Mouse (Mus musculus) left cerebral cortex, adult 8-10 months (tissue): ENCODE results near the gene Vpreb1. TPM values are rescaled to one million over a fixed set of nuclear protein-coding genes. Genes with fewer than 3 reads are reported as not detected.
A peak's percentile ranks its signal among the peaks of the same experiment; 100 is the strongest.

ENCODE experiments used
- DNase-seq, 2 experiments: peaks; one replicate each; pipeline ENCODE4 v3.0.0; 2022; ENCODE audit warnings: low spot score in 2 of 2
- total RNA-seq, 4 experiments: library from RNA; stranded (reverse); gene quantifications; 2 replicates each; pipeline ENCODE4 v1.2.4; 2022

The Vpreb1 gene
- total RNA-seq = not detected

GRCm38 (mm10) chr16:16870617-16871331 is at the start of gene Vpreb1, which contains the start of gene Top3b:
Vpreb1 (minus strand) TSS chr16:16870843.
Top3b (plus strand) TSS chr16:16870736.
- DNase-seq = peak; percentile 80 to 88

- peak in 1 of 2 experiments; percentile 48 for DNase-seq
Measured at GRCm38 (mm10) chr16:16918441-16919117, 47.9 kb upstream of the Vpreb1 start.

- no peak for DNase-seq
Measured at GRCm38 (mm10) chr16:16913440-16913839, 42.8 kb upstream of the Vpreb1 start.

DNA sequence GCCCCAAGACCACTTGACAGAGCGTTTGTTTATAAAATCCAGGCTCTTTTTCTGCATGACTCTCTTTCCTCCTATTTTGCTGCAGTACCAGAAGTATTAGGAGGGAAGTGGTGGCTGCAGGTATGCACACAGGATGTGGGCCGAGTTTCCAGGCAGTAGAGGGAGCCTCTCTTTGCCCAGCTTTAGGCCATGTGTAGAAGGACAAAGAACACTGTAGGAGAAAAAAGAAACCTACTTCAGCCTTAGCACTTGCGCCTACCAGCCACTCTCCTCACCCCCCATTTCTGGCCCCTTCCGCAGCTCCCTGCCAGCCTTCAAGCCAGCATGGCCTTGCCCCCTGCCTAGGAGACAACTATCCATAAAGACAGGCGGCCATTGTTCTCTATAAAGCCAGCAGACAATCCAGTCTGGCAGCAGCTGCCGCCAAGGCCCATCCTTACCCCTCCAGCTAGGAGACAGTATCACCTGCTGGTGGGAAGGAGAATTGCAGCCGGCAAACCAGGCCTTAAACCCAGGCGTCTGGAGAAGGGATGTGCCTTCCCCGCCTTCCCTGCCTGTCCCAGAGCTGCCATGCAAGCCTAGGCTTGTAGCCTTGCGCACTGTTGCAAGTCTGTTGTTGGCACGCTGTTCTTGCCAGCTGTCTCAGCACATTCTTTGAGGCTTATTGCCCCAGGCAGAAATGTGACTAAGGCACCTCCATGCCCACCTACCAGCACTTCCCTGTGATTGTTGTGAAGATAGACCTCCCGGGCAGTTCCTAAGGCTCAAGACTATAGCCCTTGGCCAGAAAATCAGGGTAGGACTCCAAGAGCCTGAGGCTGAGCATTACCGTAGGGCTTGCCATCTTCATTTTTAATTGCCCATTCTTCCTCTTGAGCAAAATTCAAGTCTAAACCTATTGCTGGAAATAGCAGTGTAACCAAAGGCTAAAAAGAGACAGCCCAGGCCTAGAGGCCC is 41.3 kb upstream of the Vpreb1 start:
- DNase-seq = peak; percentile 59 to 66

DNA sequence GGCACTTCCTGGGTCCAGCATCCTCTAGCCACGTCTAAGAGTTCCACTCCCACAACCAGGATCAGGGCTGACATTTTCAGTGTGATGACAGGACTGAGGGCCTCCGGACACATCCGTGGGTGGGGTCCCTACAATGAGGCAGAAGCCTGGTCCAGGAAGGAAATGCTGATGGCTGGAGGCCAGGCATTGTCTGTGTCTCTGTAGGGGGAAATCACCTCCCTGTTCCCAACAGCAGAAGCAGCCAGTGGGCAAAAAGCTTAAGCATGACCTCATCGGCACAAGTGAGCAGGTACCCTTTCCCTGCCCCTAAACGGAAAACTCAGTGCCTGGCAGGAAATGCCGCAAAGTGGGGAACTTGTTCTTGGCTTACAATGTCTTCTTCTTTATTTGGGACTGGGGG is 37.2 kb upstream of the Vpreb1 start:
- no peak for DNase-seq

DNA sequence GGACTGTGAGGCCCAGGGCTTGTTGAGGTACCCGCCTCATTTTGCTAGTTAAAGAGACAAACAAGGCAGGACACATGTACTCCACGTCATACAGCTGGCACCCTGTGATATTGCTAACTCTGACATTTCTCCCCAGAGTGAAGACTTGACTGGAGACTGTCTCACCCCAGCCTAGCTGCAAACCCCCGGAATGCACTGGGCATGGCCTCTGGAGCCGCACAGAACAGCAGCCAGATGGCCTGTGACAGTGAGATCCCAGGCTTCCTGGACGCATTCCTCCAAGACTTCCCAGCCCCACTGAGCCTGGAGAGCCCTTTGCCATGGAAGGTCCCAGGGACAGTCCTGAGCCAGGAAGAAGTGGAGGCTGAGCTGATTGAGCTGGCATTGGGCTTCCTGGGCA is 32.5 kb upstream of the Vpreb1 start:
- DNase-seq = no peak

- DNase-seq = no peak
Measured at GRCm38 (mm10) chr16:16902329-16902728, 31.7 kb upstream of the Vpreb1 start.

GRCm38 (mm10) chr16:16897056-16897584 is 26.5 kb upstream of the Vpreb1 start:
- DNase-seq = no peak

GRCm38 (mm10) chr16:16896382-16897055 is 25.9 kb upstream of the Vpreb1 start, which contains the start of gene Ppm1f:
Ppm1f (plus strand) TSS chr16:16896469.
- peak; percentile 89 for DNase-seq

GRCm38 (mm10) chr16:16896015-16896381 is 25.4 kb upstream of the Vpreb1 start:
- no peak for DNase-seq

- no peak for DNase-seq
Measured at GRCm38 (mm10) chr16:16892366-16892765, 21.7 kb upstream of the Vpreb1 start.

DNA sequence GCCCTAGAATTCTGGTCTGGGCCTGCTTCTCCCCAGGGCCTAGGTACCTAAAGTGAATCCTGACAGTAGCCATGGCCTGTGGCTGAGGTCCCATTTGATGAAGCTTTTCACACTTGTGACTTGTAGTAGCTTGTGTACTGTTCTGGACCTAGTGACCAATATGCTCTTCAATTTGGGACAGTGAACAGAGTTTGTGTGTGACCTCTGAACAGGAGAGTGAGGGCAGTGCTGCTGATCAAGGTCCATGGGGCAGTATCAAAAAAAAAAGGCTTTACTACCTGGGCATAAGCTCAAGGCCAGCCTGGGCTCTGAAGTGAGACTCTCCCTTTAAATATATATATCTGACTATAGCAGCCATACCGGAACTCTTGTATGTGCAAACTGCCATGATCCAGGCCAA is 17.7 kb upstream of the Vpreb1 start:
- no peak for DNase-seq

- no peak for DNase-seq
Measured at GRCm38 (mm10) chr16:16879025-16879424, 8.4 kb upstream of the Vpreb1 start.

GRCm38 (mm10) chr16:16870241-16870616 is 414 bp downstream of the Vpreb1 start:
- DNase-seq = no peak

DNA sequence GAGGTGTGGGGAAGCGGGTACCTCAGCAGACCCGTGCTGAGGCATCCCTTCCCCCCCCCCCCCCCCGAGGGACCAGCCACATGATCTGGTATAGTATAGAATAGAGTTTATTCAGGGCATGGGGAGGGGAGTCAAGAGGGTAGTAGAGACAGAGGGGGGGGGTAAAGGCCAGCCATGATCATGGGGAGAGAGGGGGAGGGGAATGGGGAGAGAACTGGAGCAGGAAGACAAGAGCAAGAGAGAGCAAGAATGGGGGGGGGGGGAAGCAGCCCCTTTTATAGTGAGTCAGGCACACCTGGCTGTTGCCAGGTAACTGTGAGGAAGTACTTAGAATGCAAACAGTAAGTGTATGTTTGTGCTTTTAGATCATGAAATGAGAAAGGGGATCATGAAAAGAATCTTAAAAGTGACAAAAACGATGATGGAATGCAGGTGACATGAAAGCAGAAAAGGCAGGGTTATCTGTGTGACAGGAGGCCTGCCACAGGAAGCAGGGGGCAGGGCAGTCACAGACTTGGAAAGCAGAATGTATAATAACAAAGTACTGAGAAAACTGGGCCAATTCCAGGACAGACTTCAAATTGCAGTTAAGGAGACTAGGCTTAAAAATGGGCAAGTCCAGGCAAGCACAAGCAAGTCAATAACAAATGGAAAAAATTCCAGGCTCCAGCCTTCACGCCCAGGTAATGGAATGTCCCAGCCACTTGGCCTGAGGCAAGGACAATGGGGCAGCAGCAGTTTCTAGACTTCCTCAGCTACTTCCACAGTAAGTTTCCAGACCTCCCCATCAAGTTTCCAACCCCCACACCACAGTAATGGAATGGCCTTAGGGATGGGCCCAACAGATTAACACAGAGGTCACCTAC is 4.7 kb downstream of the Vpreb1 start:
- DNase-seq = peak in 1 of 2 experiments; percentile 4

DNA sequence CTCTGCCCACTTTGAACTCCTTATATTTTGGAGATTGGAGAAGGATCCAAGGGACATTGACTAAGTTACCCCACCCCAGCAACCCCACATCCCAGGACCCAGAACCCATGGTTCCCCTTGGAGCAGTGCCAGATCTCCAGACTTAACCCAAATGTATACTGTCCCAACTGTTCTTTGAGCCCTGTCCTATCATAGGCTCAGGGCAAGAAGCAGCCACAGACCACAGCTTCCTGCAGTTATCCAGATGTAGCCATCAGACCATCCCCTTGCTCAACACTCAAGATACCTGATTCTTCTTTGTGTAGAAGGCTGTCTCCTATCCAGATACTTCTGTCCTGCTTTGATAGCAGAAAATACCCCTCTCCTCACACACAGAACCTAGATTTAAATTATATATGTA is 5.4 kb downstream of the Vpreb1 start:
- DNase-seq = peak in 1 of 2 experiments; percentile 2

GRCm38 (mm10) chr16:16863978-16864377 is 6.7 kb downstream of the Vpreb1 start, which contains the start of gene Igll1:
Igll1 (minus strand) TSS chr16:16863985.
- DNase-seq = no peak

- DNase-seq = no peak
Measured at GRCm38 (mm10) chr16:16862288-16862687, 8.4 kb downstream of the Vpreb1 start.

GRCm38 (mm10) chr16:16856731-16857476 is 13.7 kb downstream of the Vpreb1 start:
- no peak for DNase-seq
